Mouse (Mus musculus): Measurements from ENCODE around the gene Npnt.

DNA sequence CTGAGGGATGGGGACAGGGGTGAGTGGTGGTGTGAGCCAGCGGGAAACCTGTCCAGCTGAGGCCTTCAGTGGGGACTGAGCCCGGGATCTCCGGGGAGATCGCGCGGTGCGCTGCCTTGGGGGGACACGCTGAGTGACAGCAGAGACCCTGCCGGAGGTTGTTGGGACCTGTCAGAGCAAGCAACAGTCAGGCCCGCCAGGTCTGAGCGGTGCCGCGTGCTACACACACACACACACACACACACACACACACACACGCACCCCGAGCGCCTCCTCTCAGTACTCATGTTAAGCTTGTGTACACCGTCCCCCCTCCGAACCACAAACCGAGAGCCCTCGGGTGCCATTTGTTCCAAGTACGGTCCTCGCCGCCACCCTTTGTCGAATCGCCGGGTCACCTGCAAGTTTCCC, 706 bp downstream of the Npnt start:
- no peak for TF ChIP-seq EP300 (optimal IDR thresholded peaks at IDR 0.05)
- TF ChIP-seq CTCF (IDR thresholded peaks at IDR 0.05; ENCODE audit: low read depth): no peak

All from stomach, postnatal 0 days (tissue).